Mouse (Mus musculus): ENCODE results near the gene Tut4. TPM values are rescaled to one million over a fixed set of nuclear protein-coding genes. Genes with fewer than 3 reads are reported as not detected.

Tut4 gene
- total RNA-seq, 1 experiment from 2014 or later: 43.4 TPM

DNA sequence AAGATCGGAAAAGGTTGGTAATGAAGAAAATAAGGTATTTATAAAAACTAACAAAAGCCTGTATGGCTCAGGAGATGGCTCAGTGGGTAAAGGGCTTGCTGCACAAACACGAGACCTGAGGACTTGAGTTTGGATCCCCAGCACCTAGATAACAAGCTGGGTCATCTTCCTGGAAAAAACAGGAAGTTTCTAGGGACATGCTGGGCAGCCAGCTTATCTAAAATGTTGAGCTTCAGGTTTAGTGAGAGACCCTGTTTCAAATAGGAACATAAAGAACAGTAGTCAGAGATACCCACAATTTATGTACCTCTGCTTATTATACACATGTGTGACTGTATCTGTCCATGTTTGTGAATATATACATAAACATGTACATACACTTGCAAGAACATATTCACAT is 43.8 kb downstream of the Tut4 start:
- DNase-seq: no peak

DNA sequence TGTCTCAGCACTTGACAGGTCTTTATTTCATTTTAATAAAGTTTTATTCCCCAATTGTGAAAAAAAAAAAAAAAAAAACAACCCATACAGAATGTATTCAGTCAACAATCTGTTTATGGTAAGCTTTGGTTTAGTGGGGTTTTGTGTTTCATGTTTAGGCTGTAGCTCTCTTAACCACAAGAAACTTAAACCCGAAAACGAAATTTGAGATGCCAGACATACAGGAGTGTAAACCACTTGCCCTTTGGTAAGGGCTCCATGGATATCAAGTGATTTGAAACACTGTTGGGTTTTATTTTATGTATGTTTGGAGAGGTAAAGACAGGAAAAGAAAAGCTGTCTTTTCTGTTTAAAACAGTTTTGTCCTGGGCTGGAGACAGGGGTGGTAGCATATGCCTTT is 80.5 kb downstream of the Tut4 start:
- no peak for DNase-seq

DNA sequence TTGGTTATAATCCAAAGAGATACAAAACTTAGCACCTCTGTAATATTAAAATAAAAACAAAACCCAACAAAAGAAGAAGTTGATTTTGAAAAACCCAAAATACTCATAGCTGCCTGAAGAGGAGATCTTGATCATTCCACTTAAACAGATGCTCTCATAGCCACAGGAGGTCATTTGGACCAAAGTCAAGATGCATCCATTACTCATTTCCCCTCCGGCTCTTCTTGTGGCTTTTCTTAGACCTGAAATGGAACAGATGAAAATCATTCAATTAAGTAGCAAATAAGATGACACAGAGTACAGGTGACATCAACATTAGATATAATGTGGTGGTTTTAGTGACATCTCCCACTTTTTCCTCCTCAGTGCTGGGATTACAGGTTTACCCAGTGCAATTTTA is 105.8 kb downstream of the Tut4 start:
- no peak for DNase-seq

DNA sequence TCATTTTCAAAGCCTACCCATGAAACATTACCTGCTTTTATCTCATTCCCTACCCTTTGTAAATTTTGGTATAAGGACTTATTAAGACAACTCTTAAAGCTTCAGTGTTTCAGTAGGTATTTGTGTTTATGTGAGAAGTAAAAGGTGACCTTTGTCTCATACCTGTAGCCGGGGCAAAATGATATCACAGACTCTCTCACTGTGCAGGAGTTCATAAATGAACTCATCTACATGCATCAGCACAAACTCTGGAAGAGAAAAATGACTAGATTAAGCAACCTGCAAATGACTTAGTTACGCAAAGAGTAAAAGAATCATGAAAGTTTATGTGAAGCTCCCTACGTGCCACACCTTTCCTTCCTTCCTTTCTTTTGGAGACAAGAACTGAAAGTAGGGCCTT is 113.4 kb downstream of the Tut4 start:
- DNase-seq: no peak

DNA sequence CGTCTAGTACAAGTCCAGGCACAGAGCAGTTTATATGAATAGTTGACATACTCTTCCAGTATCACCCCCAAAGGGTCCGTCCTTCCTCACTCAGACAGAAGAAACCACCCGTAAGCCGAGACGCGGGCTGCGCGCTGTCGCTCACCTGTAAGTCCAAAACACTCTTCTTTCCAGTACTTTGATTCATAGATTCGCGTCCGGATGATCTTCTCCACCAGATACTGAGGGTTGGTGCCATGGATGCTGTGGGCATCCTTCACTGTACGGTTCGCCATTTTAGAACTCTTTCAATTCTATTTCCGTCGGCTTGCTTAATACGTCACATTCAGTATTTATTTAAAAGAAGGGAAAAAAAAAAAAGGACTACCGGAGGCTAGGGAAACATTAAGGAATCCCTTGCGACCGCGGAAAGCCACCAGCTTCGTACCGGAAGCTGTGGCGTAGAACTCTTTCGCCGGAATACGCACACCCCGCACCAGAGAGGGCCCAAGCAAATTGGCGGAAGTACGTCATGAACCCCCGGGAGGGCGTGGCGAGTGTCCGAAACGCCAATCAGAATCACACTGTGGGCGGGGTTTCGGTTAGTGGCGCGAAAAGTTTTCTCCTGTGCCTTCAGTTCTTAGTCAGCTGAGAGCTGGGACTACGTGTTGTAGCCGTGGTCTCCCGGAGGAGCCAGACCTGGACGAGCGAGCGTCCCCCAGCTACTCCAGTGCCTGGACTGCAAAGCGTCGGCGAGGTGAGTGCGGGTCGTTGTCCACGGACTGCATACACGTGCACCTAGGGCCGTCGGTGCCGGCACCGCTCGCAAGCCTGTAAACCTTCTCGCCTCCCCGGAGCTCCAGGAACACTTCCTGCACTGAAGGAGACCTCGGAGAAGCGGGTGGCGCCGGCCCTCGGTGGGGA is 119.9 kb downstream of the Tut4 start, which contains the start of the genes Prpf38a and Orc1:
Prpf38a (minus strand) TSS at position 497 of the 903 bp plus-strand sequence.
Orc1 (plus strand) TSS at position 584 of the 903 bp plus-strand sequence.
- peak; percentile 98 for DNase-seq

DNA sequence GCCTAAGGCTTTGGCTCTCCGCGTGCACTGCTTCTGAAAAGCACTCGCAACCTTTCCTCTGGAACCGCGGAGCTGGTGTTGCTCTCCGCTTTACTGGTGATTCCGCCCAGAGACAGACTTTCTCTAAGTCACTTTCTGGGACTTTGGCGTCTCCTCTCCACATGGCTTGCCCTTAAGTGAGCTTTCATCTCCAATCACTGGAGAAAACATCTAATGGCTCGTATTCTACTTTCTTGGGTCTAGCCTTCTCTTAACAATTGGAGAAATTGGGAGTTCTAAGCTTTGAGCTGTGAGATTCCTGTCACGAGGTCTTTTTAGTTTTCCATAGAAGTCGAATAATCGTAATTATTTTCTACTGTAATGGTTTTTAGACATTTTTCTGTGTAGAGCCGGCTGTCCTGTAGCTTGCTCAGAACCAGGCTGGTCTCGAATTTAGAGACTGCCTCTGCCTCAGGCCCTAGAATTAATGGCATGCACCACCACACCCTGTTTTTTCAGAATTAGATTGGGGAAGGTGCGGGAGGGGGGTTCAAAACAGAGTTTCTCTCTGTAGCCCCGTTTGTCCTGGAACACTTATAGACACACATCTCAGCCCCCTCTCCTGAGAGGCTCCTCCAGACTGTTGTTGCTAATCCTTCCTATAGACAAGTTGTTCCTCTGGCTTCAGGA is 120.7 kb downstream of the Tut4 start:
- DNase-seq: no peak

DNA sequence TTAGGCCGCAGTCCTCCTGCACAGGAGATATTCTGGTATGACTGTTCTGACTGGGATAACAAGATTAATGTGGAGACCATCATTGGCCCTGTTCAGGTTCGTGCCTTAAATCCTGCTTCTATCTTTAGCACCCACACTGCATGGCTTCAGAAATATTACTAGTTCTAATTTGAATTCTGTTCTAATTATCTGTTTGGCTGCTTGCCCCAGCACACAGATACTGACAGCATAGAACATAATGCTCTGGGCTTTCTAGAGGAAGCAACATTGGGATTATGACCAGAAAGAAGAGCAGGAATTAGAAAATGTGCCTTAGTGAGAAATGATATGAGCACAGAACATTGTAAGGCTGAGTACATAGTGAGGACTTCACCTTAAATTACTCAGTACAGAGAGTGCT is 134.2 kb downstream of the Tut4 start:
- DNase-seq: no peak

DNA sequence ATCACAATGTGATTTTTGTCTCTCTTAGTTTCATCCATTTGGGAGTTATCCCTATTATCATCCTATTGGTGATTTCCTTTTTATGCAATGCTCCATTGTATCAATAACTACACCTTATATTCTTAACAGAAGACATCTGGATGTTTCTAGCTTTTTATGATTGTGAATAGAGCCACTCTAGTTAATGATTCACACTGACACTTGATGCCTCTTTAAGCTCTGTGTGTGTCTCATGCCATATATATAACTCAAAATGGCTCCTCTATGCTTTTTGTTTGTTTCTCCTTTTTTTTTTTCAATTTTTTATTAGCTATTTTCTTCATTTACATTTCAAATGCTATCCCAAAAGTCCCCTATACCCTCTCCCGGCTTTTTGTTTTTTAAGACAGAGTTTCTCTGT is 136.6 kb downstream of the Tut4 start:
- no peak for DNase-seq

DNA sequence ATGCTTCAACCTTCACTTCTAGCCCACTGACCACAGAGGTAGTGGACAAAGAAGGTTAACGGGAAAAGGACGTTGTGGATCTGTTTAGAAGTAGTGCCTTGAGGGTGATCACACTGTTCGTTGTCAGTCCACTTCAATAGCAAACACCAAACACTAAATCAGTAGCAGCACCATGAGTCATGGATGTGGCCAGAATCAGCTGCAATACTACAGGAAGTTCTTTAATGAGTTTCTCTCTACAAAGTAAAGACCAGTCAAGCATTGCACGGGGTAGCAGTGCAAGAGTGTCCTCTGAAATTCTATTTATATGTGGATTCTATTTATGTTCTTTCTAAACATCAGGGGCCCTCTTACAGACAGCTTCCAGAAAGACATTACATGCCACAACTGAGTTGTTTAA is 139.1 kb downstream of the Tut4 start:
- no peak for DNase-seq

DNA sequence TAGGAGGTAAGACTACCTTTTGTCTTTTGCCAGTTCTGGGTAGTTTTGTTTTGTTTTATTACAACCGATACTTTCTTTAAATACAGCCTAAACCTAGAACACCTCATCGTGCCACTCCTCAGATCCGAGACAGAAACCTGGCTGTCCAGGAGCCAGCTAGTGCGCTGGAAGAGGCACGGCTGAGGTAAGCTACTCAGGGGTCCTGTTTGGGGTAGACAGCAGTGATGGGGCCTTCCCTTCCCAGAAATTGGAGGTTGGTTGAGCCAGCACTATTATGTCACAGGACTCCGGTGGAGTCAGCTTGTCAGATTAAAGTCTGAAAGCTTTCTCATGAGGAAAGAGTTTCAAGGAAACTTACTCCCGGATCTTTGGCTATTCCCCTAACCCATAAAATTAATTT is 142.6 kb downstream of the Tut4 start:
- no peak for DNase-seq

DNA sequence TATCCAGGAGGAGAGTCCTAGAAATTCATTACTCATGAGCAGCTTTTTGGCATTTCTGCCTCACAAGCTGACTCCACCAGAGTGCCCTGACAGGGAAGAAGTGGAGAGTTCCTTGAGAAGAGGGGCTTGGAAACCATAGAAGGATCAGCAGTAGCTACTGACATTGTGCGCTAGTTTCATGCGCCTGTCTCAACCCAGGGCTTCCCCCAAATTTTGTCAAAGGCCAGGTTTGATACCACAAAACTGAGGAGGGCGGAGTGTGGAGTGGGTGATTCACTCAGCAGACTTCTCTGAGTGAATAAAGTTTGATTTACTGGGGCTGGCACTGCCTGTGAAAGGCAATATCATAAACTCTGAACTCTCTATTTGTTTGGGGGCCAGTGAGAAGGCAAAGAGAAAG is 149.4 kb downstream of the Tut4 start:
- peak; percentile 18 for DNase-seq

Other genes with a start within 250 kb of the Tut4 start
- 0.79 and 1.4 TPM in 2 replicates for gene Zyg11a, start 241.4 kb upstream of the Tut4 start, total RNA-seq (2021)
- gene Zyg11b, start 158.3 kb upstream of the Tut4 start, total RNA-seq (2021): 32.6 and 34.2 TPM in 2 replicates
- 60.8 and 61.3 TPM in 2 replicates for gene Coa7, start 131.3 kb upstream of the Tut4 start, total RNA-seq (2021)
- 4.2 and 5.5 TPM in 2 replicates for gene Shisal2a, start 76.1 kb upstream of the Tut4 start, total RNA-seq (2021)
- 13.6 and 13.9 TPM in 2 replicates for gene Gpx7, start 52.5 kb upstream of the Tut4 start, total RNA-seq (2021)
- 34.2 and 39.5 TPM in 2 replicates for gene Prpf38a, start 119.9 kb downstream of the Tut4 start, total RNA-seq (2021)
- gene Orc1, start 120.0 kb downstream of the Tut4 start, total RNA-seq (2021): 0.94 and 1.5 TPM in 2 replicates
- 31.5 and 39.8 TPM in 2 replicates for gene Cc2d1b, start 160.5 kb downstream of the Tut4 start, total RNA-seq (2021)